Mouse (Mus musculus) lung, postnatal 0 days (tissue): ENCODE measurements around the gene Atp1a1. TPM values are rescaled to one million over a fixed set of nuclear protein-coding genes. Genes with fewer than 3 reads are reported as not detected.

ENCODE experiments used
- ATAC-seq: fragments of 200-750 bp; cut with Nextera tagmentation; 2 replicates; pipeline ENCODE4 v1.8.0; 2017; ENCODE audit warnings: moderate library complexity
- DNase-seq: peaks from one replicate; pipeline ENCODE4 v3.0.0-alpha.2; 2016; ENCODE audit warnings: low spot score
- H3K27ac ChIP-seq: fragments of 300-500 bp; sonication (generic); 2 replicates; pipeline ENCODE4 v1.5.1; 2014; ENCODE audit warnings: antibody characterized with exemption, mild to moderate bottlenecking, low read length, mixed read lengths
- H3K27me3 ChIP-seq: fragments of 300-500 bp; sonication (generic); replicated peaks from 2 replicates; pipeline ENCODE4 v1.6.1; 2014; ENCODE audit warnings: low read length, mixed read lengths; ENCODE audit not compliant: insufficient read depth
- H3K36me3 ChIP-seq: fragments of 300-500 bp; sonication (generic); 2 replicates; pipeline ENCODE4 v1.6.1; 2014; ENCODE audit warnings: low read length, mixed read lengths; ENCODE audit not compliant: insufficient read depth
- H3K4me1 ChIP-seq: fragments of 300-500 bp; sonication (generic); 2 replicates; pipeline ENCODE4 v1.6.1; 2014; ENCODE audit warnings: antibody characterized with exemption, low read depth, low read length, mixed read lengths; ENCODE audit not compliant: insufficient read depth
- H3K4me2 ChIP-seq: fragments of 300-500 bp; sonication (generic); replicated peaks from 2 replicates; pipeline ENCODE4 v1.6.1; 2014; ENCODE audit warnings: low read depth, mild to moderate bottlenecking, low read length, moderate library complexity, mixed read lengths
- H3K4me3 ChIP-seq: fragments of 300-500 bp; sonication (generic); 2 replicates; pipeline ENCODE4 v1.5.1; 2014; ENCODE audit warnings: low read depth, low read length
- H3K9ac ChIP-seq: fragments of 300-500 bp; sonication (generic); replicated peaks from 2 replicates; pipeline ENCODE4 v1.6.1; 2014; ENCODE audit warnings: low read depth, mild to moderate bottlenecking
- H3K9me3 ChIP-seq: fragments of 300-500 bp; sonication (generic); 2 replicates; pipeline ENCODE4 v1.6.1; 2016; ENCODE audit warnings: low read length, mixed read lengths
- CTCF ChIP-seq: IDR thresholded peaks from 2 replicates; pipeline ENCODE4 v1.5.1; 2016; ENCODE audit warnings: antibody characterized with exemption, mild to moderate bottlenecking
- EP300 ChIP-seq: IDR thresholded peaks from 2 replicates; pipeline ENCODE4 v1.6.1; 2016; ENCODE audit warnings: antibody characterized with exemption, mild to moderate bottlenecking, control low read depth
- WGBS: fragments of 180-500 bp; shearing (Covaris S2); extraction: QIAGEN DNeasy Blood & Tissue Kit; methylation state at CpG from one replicate; pipeline ENCODE4 v1.1.7; 2014; 5-methylcytosine and 5-hydroxymethylcytosine counted together
- polyA plus RNA-seq: library from polyadenylated mRNA; unstranded; fragments of >200 nt; fragmentation: Nextera tagmentation; extraction: Ambion mirVana; gene quantifications from 2 replicates; pipeline ENCODE4 v1.2.1, GENCODE M21; 2015

Gene Atp1a1
- polyA plus RNA-seq, 1 experiment from 2014 or later: 136 TPM

- no peak for ATAC-seq
- H3K27ac ChIP-seq: peak overlapping the region; percentile 43; the same call in 1 of the 2 replicates
- WGBS: 36% methylated on average over 10 of the region's 10 CpGs
- H3K4me3 ChIP-seq: no peak overlapping the region
- H3K4me2 ChIP-seq: no peak overlapping the region
- peaks cover 36% of the 10 kb centered on the region for H3K4me1 ChIP-seq
- DNase-seq: no peak
- no peak for TF ChIP-seq CTCF
- TF ChIP-seq EP300: no peak
- H3K27me3 ChIP-seq: no peaks in the 10 kb centered on the region
- H3K9me3 ChIP-seq: no peaks in the 10 kb centered on the region
- no peak overlapping the region for H3K9ac ChIP-seq
- H3K36me3 ChIP-seq: peaks cover 2% of the 10 kb centered on the region; the same call in 1 of the 2 replicates
Observed at GRCm38 (mm10) chr3:101597317-101598096, 7.0 kb downstream of the Atp1a1 start.

- peak; percentile 52 for DNase-seq
- TF ChIP-seq CTCF: no peak
- no peak for TF ChIP-seq EP300
- 24% methylated on average over 8 of the region's 8 CpGs for WGBS
- H3K4me3 ChIP-seq: no peak overlapping the region
- peaks cover 35% of the 10 kb centered on the region for H3K4me1 ChIP-seq
- no peak for ATAC-seq
- peak overlapping the region; percentile 43 for H3K27ac ChIP-seq
- H3K9me3 ChIP-seq: no peaks in the 10 kb centered on the region
- no peak overlapping the region for H3K4me2 ChIP-seq
- no peak overlapping the region for H3K9ac ChIP-seq
- H3K27me3 ChIP-seq: no peaks in the 10 kb centered on the region
- peaks cover 9% of the 10 kb centered on the region; the same call in 1 of the 2 replicates for H3K36me3 ChIP-seq
Observed at GRCm38 (mm10) chr3:101596686-101597085, 7.8 kb downstream of the Atp1a1 start.

- no peak overlapping the region for H3K4me3 ChIP-seq
- ATAC-seq: peak; percentile 81
- H3K27me3 ChIP-seq: no peaks in the 10 kb centered on the region
- peak overlapping the region; percentile 58 for H3K27ac ChIP-seq
- 0 out of 2 replicates have a peak overlapping the region, but pooled peaks have one; percentile 2 for H3K4me2 ChIP-seq
- peaks cover 12% of the 10 kb centered on the region; the same call in 1 of the 2 replicates for H3K36me3 ChIP-seq
- WGBS: 41% methylated on average over 14 of the region's 14 CpGs
- H3K4me1 ChIP-seq: peaks cover 35% of the 10 kb centered on the region
- DNase-seq: peak; percentile 76
- H3K9me3 ChIP-seq: no peaks in the 10 kb centered on the region
- no peak overlapping the region for H3K9ac ChIP-seq
- TF ChIP-seq CTCF (no peak), EP300 (peak; percentile 85)
Observed at GRCm38 (mm10) chr3:101595866-101596630, 8.4 kb downstream of the Atp1a1 start.

- peaks cover 32% of the 10 kb centered on the region for H3K4me1 ChIP-seq
- H3K27me3 ChIP-seq: no peaks in the 10 kb centered on the region
- H3K27ac ChIP-seq: no peak overlapping the region
- no peak overlapping the region for H3K9ac ChIP-seq
- TF ChIP-seq CTCF: no peak
- no peak for TF ChIP-seq EP300
- 75% methylated on average over 5 of the region's 5 CpGs for WGBS
- no peak for ATAC-seq
- H3K4me2 ChIP-seq: no peak overlapping the region
- DNase-seq: no peak
- no peaks in the 10 kb centered on the region for H3K9me3 ChIP-seq
- H3K36me3 ChIP-seq: peaks cover 21% of the 10 kb centered on the region; the same call in 1 of the 2 replicates
- H3K4me3 ChIP-seq: no peak overlapping the region
Observed at GRCm38 (mm10) chr3:101594982-101595381, 9.5 kb downstream of the Atp1a1 start.

- H3K36me3 ChIP-seq: peaks cover 37% of the 10 kb centered on the region
- H3K27me3 ChIP-seq: no peaks in the 10 kb centered on the region
- WGBS: 86% methylated on average over 7 of the region's 7 CpGs
- no peak for TF ChIP-seq EP300
- no peak for TF ChIP-seq CTCF
- H3K4me1 ChIP-seq: peaks cover 18% of the 10 kb centered on the region
- ATAC-seq (no peak), DNase-seq (no peak)
- no peak overlapping the region for H3K4me3 ChIP-seq
- H3K9me3 ChIP-seq: no peaks in the 10 kb centered on the region
- no peak overlapping the region for H3K9ac ChIP-seq
- H3K27ac ChIP-seq: no peak overlapping the region
- H3K4me2 ChIP-seq: no peak overlapping the region
Observed at GRCm38 (mm10) chr3:101593266-101593651, 11.2 kb downstream of the Atp1a1 start.
